Mouse (Mus musculus): Measurements from ENCODE around the gene Slc6a9. TPM values are rescaled to one million over a fixed set of nuclear protein-coding genes. Genes with fewer than 3 reads are reported as not detected.

Slc6a9 gene
- polyA plus RNA-seq, 1 experiment = 45.8 TPM

DNA sequence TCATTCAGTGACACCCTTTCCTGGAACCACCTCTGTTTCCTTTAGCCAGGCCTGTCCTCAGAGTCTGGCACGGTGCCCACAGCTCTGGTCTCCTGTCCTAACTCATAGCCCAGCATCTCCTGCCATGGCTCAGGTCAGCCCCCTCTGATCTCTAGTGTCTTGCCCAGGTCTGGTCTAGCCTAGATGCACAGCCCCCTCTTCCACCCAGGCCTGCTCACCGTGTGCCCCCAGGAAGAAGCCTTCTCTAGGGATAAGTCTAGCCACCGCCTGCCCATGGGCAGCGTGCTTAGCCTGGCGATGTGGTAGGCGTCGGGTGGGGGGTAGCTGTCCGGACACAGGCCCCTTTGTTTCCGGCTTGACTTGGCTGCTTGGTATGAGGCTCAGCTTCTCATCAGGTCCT is 20.8 kb downstream of the Slc6a9 start:
- TF ChIP-seq POLR2A (IDR thresholded peaks at IDR 0.05; ENCODE audit: borderline replicate concordance, extremely low read depth, insufficient read depth, insufficient read length, poor library complexity, severe bottlenecking) (no peak), CTCF (IDR thresholded peaks at IDR 0.05; ENCODE audit: borderline replicate concordance, extremely low read depth, insufficient read depth, insufficient read length) (no peak)
- peak; percentile 44 for DNase-seq (ENCODE audit: low read depth)

DNA sequence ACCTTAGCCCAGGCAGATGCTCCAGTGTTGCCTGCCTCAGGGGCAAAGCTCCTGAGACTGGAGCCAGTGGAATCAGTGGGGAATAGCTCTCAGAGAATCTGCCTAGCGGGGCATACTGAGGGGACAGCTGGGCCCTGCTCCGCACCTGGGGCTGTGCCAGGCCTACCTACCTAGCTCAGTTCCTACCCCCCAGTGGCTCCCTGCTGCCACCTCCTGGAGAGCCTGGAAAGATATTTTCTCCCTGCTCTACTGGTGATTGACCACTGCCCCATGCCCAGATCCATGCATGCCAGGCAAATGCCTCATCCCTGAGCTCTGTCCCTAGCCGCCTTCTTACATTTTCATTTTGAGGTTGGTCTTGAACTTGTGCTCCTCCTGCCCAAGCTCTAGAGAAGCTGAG is 24.5 kb downstream of the Slc6a9 start:
- peak; percentile 70 for DNase-seq (ENCODE audit: low read depth)

DNA sequence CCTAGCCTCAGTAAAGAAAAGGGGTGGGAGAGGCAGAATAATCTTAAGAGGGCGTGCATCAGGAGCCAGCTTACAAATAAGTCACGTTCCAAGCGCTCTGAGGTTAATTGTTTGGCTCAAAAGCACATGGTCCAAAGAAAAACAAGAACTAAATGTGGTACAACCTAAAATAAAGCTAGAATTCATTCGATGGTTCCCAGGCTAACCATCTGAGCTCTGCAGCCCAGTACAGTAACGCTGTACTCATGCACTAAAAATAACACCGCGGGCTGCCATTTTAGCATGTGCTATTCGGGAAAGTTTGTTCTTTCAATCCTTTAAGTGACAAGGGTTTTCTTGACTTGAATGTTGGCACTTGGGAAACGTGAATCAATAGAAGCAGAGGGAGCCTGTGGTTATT is 26.3 kb downstream of the Slc6a9 start:
- no peak for DNase-seq (ENCODE audit: low read depth)
- no peak for TF ChIP-seq CTCF (IDR thresholded peaks at IDR 0.05; ENCODE audit: borderline replicate concordance, extremely low read depth, insufficient read depth, insufficient read length)
- TF ChIP-seq POLR2A (IDR thresholded peaks at IDR 0.05; ENCODE audit: borderline replicate concordance, extremely low read depth, insufficient read depth, insufficient read length, poor library complexity, severe bottlenecking) = no peak

More for the DNA sequence above, 24.5 kb downstream of the Slc6a9 start:
- TF ChIP-seq POLR2A (IDR thresholded peaks at IDR 0.05; ENCODE audit: borderline replicate concordance, extremely low read depth, insufficient read depth, insufficient read length, poor library complexity, severe bottlenecking) (no peak), CTCF (IDR thresholded peaks at IDR 0.05; ENCODE audit: borderline replicate concordance, extremely low read depth, insufficient read depth, insufficient read length) (peak; percentile 61)

DNA sequence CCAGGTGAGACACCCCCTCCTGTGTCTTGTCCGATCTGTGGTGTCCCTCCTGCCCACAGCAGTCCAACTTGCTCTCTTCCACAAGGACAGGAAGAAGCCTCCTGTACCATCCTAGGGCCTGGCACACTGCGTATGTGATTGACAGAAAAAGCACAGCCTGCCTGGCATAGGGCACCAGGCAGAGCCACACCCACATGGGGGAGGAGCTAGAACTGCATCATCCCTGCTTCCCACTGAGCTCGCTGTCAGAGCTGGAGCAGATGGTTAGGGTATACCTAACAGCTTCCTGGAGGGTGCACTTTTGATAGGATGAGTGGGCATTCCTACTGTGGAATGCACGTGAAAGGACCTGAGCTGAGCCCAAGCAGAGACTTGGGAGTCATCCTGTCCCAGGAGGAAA is 28.5 kb downstream of the Slc6a9 start:
- TF ChIP-seq CTCF (IDR thresholded peaks at IDR 0.05; ENCODE audit: borderline replicate concordance, extremely low read depth, insufficient read depth, insufficient read length) (no peak), POLR2A (IDR thresholded peaks at IDR 0.05; ENCODE audit: borderline replicate concordance, extremely low read depth, insufficient read depth, insufficient read length, poor library complexity, severe bottlenecking) (no peak)
- DNase-seq (ENCODE audit: low read depth) = peak; percentile 87

DNA sequence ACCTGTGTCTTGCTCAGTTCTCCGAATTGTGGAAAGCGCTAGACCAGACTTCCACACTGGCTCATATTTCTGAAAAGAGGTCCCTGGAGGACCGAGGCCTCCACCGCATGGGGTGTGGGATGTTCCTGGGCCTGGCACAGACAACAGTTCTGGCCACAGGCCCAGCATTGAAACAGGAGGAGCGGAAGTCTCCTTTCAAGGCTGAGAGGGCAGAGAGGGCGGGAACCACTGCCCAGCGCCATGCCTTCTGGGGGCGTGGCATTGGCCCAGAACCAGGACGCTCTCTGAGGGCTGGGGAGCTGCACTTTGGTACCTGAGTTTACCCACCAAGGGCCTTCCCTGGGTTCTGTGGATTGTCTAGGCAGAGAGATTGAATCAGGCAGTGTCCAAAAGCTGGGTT is 31.8 kb downstream of the Slc6a9 start:
- DNase-seq (ENCODE audit: low read depth) = peak; percentile 46

DNA sequence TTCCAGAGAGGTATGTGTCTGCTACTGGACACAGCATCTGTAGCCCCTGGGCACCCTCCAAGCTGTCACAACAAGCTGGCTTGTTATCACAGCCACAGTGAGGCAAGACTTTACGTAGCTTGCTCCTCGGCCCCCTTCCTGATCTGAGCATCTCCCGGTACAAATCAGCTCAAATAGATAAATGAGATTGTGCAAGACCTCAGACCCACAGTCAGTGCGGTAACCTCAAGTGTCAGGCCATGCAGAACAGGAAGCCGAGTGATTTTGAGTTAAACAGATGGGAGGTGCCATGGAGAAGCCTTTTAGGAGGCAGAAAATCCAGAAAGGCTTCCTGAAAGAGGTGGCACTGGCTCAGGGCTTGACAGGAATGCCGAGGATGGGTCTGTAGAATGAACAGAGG is 32.7 kb downstream of the Slc6a9 start:
- no peak for DNase-seq (ENCODE audit: low read depth)
- no peak for TF ChIP-seq CTCF (IDR thresholded peaks at IDR 0.05; ENCODE audit: borderline replicate concordance, extremely low read depth, insufficient read depth, insufficient read length)
- TF ChIP-seq POLR2A (IDR thresholded peaks at IDR 0.05; ENCODE audit: borderline replicate concordance, extremely low read depth, insufficient read depth, insufficient read length, poor library complexity, severe bottlenecking) = no peak

More for the DNA sequence above, 31.8 kb downstream of the Slc6a9 start:
- TF ChIP-seq CTCF (IDR thresholded peaks at IDR 0.05; ENCODE audit: borderline replicate concordance, extremely low read depth, insufficient read depth, insufficient read length) (no peak), POLR2A (IDR thresholded peaks at IDR 0.05; ENCODE audit: borderline replicate concordance, extremely low read depth, insufficient read depth, insufficient read length, poor library complexity, severe bottlenecking) (no peak)

DNA sequence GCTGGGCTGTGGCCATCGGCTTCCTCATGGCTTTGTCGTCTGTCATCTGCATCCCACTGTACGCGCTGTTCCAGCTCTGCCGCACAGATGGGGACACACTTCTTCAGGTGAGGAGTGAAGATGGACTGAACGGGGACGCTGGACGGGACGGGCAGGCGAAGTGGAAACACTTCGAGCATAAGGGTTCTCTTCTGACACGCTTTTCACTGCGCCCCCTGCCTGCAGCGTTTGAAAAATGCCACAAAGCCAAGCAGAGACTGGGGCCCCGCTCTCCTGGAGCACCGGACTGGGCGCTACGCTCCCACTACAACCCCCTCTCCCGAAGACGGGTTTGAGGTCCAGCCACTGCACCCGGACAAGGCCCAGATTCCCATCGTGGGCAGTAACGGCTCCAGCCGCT is 33.5 kb downstream of the Slc6a9 start:
- peak; percentile 72 for DNase-seq (ENCODE audit: low read depth)
- TF ChIP-seq POLR2A (IDR thresholded peaks at IDR 0.05; ENCODE audit: borderline replicate concordance, extremely low read depth, insufficient read depth, insufficient read length, poor library complexity, severe bottlenecking) = no peak
- TF ChIP-seq CTCF (IDR thresholded peaks at IDR 0.05; ENCODE audit: borderline replicate concordance, extremely low read depth, insufficient read depth, insufficient read length) = peak; percentile 75

DNA sequence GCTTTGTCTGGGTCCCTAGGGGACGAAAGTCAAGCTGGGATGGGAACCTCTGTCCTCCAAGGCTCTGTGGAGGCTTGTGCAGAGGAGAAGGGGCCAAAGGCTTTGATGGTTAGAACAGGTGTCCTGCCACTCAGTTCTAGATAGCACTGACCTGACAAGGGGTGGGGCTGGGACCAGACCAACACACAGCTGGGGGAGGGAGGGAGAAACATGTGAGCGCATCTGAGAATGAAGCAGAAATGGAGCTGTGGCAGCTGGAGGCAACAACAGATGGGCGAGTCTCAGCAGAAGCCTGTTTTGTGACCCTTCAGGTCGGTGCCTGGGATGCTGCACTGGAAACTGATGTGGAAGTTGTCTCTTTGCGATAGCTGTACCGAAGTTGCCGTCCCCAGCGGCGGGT is 35.0 kb downstream of the Slc6a9 start:
- TF ChIP-seq POLR2A (IDR thresholded peaks at IDR 0.05; ENCODE audit: borderline replicate concordance, extremely low read depth, insufficient read depth, insufficient read length, poor library complexity, severe bottlenecking) (no peak), CTCF (IDR thresholded peaks at IDR 0.05; ENCODE audit: borderline replicate concordance, extremely low read depth, insufficient read depth, insufficient read length) (no peak)
- DNase-seq (ENCODE audit: low read depth) = no peak

DNA sequence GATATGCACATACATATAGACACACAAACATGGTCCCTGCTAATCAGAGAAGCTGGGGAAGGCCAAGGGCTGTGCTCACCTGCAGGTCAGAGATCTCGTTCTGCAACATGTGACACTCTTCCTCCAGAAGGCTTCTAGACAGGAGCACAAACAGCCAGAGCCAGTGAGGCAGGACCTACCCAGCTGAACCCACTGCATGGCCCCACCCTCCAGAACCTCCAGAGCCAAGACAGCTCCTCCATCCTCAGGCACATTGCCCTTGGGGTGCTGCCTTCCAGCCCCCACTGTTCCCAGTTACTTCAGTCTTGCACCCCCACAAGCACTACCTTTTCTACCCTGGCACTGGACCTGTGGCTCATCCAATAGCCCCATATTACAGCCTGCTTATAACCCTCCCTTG is 36.1 kb downstream of the Slc6a9 start:
- TF ChIP-seq POLR2A (IDR thresholded peaks at IDR 0.05; ENCODE audit: borderline replicate concordance, extremely low read depth, insufficient read depth, insufficient read length, poor library complexity, severe bottlenecking) = no peak
- TF ChIP-seq CTCF (IDR thresholded peaks at IDR 0.05; ENCODE audit: borderline replicate concordance, extremely low read depth, insufficient read depth, insufficient read length) = no peak
- no peak for DNase-seq (ENCODE audit: low read depth)

DNA sequence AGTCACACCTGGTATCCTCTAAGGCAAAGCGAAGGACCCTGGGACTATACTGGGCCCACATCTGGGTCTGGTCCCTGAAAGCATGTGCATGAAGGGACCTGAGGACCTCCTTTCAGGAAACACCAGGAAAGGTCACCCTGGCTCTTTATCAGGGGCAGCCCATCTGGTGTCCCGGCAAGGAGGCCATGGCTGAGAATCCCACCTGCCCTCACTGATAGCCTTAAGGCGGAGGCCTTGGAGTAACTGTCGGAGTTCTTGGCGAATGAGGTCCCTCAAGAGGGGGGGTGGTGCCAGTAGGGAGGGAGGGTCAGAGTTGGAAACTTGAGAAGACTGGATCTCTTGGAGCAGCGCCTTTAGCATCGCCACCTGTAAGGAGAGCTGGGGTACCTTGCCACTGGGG is 37.5 kb downstream of the Slc6a9 start:
- TF ChIP-seq CTCF (IDR thresholded peaks at IDR 0.05; ENCODE audit: borderline replicate concordance, extremely low read depth, insufficient read depth, insufficient read length) (no peak), POLR2A (IDR thresholded peaks at IDR 0.05; ENCODE audit: borderline replicate concordance, extremely low read depth, insufficient read depth, insufficient read length, poor library complexity, severe bottlenecking) (no peak)
- no peak for DNase-seq (ENCODE audit: low read depth)

DNA sequence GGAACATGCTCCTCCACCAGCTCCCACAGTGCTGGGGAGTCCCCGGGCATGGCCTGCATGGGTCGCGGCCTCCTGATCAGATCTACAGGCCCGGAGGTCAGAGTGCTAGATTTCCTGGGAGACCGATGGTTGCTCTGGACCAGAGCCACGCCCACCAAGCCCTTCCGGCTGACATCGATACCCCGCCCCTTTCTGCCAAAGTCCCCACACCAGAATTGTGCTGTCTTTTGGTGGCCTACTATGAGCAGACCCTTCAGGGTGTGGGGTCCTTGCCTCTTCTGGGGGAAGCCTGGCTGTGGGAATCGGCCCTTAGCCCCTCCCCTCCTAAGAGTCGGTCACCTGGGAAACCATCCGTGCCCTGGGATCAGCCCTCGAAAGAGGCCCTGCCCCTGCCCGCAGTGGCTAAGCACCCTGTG is 38.2 kb downstream of the Slc6a9 start, which contains the start of gene Ccdc24:
Ccdc24 (minus strand) TSS at position 87 of the 416 bp plus-strand sequence.
- DNase-seq (ENCODE audit: low read depth) = peak; percentile 27
- TF ChIP-seq POLR2A (IDR thresholded peaks at IDR 0.05; ENCODE audit: borderline replicate concordance, extremely low read depth, insufficient read depth, insufficient read length, poor library complexity, severe bottlenecking) (no peak), CTCF (IDR thresholded peaks at IDR 0.05; ENCODE audit: borderline replicate concordance, extremely low read depth, insufficient read depth, insufficient read length) (no peak)

DNA sequence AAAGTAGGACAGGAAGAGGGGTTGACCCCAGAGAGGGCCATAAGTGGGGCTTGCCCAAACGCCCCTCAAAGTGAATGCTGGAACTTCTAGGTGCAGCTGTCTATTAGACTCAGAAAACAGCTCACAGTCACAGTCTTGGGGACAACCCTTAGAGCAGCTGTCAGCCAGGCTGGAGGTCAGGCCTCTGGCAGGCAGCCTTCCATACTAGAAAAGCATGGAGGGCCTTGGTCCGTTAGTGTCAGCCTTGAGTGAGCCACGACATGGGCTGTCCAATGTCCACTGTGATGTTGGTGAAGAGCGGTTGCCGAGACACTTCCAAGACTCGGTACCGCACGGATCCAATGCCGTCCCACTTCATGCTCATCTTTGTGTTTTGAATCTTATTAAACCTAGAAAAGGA is 39.3 kb downstream of the Slc6a9 start:
- TF ChIP-seq CTCF (IDR thresholded peaks at IDR 0.05; ENCODE audit: borderline replicate concordance, extremely low read depth, insufficient read depth, insufficient read length) = no peak
- TF ChIP-seq POLR2A (IDR thresholded peaks at IDR 0.05; ENCODE audit: borderline replicate concordance, extremely low read depth, insufficient read depth, insufficient read length, poor library complexity, severe bottlenecking) = no peak
- DNase-seq (ENCODE audit: low read depth) = no peak

All from brain, embryonic 14.5 days (tissue).